Mouse (Mus musculus) kidney, adult 2 months (tissue): ENCODE measurements around the gene Hps5.

Experiments used
- CTCF ChIP-seq: fragments of 200-500 bp; conservative IDR thresholded peaks from 2 replicates; pipeline ENCODE4 v1.5.1; 2011; ENCODE audit warnings: low read depth, mild to moderate bottlenecking, control low read depth, low read length, moderate library complexity, mixed read lengths; ENCODE audit not compliant: insufficient read depth, insufficient read length
- POLR2A ChIP-seq: fragments of 200-500 bp; IDR thresholded peaks from one replicate; pipeline ENCODE4 v1.6.1; 2011; ENCODE audit warnings: low read depth, low read length, control low read depth

DNA sequence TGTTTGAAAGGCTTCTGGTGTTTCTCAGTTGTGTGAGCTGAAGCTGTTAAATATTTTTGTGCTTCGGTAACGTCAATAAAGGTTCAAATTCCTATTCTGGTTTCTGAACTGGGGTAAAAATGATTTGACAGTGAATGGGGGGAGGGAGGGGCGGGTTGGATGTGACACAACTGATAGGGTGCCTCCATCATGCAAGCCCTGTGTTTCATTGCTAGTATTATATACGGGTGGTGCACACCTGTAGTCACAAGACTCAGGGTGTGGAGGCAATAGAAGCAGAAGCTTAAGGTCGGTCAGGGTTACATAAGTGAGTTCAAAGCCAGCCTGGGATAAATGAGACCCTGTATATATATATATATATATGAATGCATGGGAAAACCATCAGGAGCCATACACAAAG lies 44.0 kb upstream of the Hps5 start:
- TF ChIP-seq POLR2A = no peak
- no peak for TF ChIP-seq CTCF
